Mouse (Mus musculus) C2C12 (cell line): Measurements from ENCODE around the gene Pax4.
A peak's percentile ranks its signal among the peaks of the same experiment; 100 is the strongest.

Experiments
- CTCF ChIP-seq: IDR thresholded peaks from one replicate; pipeline ENCODE4 v1.5.1; 2011; ENCODE audit not compliant: control insufficient read depth, insufficient read depth, insufficient read length
- FOSL1 ChIP-seq: IDR thresholded peaks from one replicate; pipeline ENCODE4 v1.8.0; 2011; ENCODE audit warnings: mild to moderate bottlenecking, low read length; ENCODE audit not compliant: poor library complexity, insufficient read depth, severe bottlenecking

DNA sequence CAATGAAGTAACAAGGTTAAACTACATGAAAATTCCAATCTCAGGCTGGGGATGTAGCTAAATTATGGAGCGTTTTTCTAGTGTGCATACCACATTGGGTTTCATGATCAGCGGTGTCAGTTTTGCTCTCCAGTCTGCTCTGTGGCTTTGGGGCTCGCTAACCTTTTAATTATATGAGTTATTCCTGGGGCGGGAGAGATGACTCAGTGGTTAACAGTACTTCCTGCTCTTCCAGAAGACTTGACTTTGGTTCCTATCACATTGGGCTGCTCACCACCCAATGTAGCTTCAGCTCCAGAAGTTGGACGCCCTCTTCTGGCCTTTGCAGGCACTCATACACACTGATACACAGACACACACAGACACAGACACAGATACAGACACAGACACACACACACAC lies 21.5 kb upstream of the Pax4 start:
- TF ChIP-seq CTCF (no peak), FOSL1 (peak; percentile 31)
